In the genomic region with DNA sequence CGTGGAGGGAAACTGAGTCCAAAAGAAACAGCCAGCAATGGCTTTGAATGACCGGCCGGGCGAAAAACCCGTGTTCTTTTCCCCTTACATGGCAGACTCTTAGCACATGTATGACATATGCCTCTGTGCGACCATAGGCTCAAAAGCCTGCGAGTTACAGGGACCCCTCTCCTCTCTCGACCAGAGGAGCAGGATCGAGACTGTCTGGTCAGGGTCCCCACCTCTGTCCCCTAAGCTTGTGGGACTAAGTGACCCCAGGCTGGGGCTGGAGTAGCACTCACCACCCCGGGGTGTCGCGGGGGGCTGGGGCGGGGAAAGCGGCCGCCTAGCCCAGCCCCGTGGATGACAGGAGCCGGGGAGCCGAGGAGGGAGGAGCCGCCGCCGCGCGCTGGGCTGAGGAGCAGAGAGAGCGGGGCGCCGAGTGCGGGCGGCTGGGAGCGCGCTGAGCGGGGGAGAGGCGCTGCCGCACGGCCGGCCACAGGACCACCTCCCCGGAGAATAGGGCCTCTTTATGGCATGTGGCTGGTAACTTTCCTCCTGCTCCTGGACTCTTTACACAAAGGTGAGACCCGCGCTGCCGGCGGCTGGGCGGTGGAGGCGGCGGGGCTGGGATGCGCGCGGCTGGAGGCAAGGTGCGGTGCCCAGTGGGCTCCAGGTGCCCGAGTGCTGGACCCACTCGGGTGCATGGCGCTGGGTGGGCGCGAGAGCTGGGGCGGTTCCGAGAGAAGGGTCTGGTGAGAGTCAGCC, we compare ENCODE assay signal across 9 mouse cellular contexts. TPM values are rescaled to one million over a fixed set of nuclear protein-coding genes. Genes with fewer than 3 reads are reported as not detected.
DNase-seq lines count a peak whose midpoint lies in the region; ATAC-seq and TF ChIP-seq lines count a peak whose summit lies in the region.
"Had no signal": no experiment of that assay in that cellular context is flagged by ENCODE, and none has a peak within 500 bp of the region (broad histone marks: within the 10 kb centered on the region; RNA-seq: fewer than 3 reads in every experiment).

No protein-coding gene starts in this region.

- dilution Hi-C loops in CH12.LX (cut with MboI; ENCODE audit: extremely low pct_ligation_motif_present, extremely low pct_unique_long_range_greater_than_20kb, low sequenced_read_pairs): no loop called here

- no peak overlapping the region; the same call in 1 of the 2 replicates for H3K27ac ChIP-seq in heart, embryonic 10.5 days
- no peak overlapping the region for H3K27ac ChIP-seq in CH12.LX (ENCODE audit: insufficient read depth, low read depth)
- no peak overlapping the region for H3K27ac ChIP-seq in intestine, embryonic 16.5 days (ENCODE audit: low read length)
- H3K27ac ChIP-seq in midbrain, embryonic 15.5 days: peak overlapping the region; percentile 81

- peaks cover 90% of the 10 kb centered on the region for H3K27me3 ChIP-seq in heart, embryonic 10.5 days (ENCODE audit: insufficient read depth, poor library complexity, severe bottlenecking)
- H3K27me3 ChIP-seq in CH12.LX (replicated peaks): no peaks in the 10 kb centered on the region
- H3K27me3 ChIP-seq in intestine, embryonic 16.5 days (replicated peaks; ENCODE audit: control insufficient read depth, insufficient read depth, low read length): peaks cover 43% of the 10 kb centered on the region
- H3K27me3 ChIP-seq in midbrain, embryonic 15.5 days (replicated peaks): 0 out of 2 replicates have a peak, but pooled peaks cover 7% of the 10 kb centered on the region

- H3K9me3 ChIP-seq in heart, embryonic 10.5 days: no peaks in the 10 kb centered on the region
- H3K9me3 ChIP-seq in CH12.LX (replicated peaks; ENCODE audit: low read length): no peaks in the 10 kb centered on the region
- H3K9me3 ChIP-seq in intestine, embryonic 16.5 days (ENCODE audit: control insufficient read depth, low read length): no peaks in the 10 kb centered on the region
- H3K9me3 ChIP-seq in midbrain, embryonic 15.5 days: no peaks in the 10 kb centered on the region

- 1% methylated on average over 49 of the region's 54 CpGs for WGBS in heart, embryonic 10.5 days
- 1% methylated on average over 49 of the region's 54 CpGs for WGBS in intestine, embryonic 16.5 days
- 3% methylated on average over 54 of the region's 54 CpGs for WGBS in midbrain, embryonic 15.5 days

- H3K4me3 ChIP-seq in heart, embryonic 10.5 days: peak overlapping the region; percentile 60
- H3K4me3 ChIP-seq in CH12.LX (replicated peaks in 1 of 3; ENCODE audit: low read depth in 2 of 3, low read length in 2 of 3, poor library complexity in 1 of 3): no peak overlapping the region
- H3K4me3 ChIP-seq in intestine, embryonic 16.5 days (ENCODE audit: low read length): peak overlapping the region; percentile 45
- H3K4me3 ChIP-seq in midbrain, embryonic 15.5 days: peak overlapping the region; percentile 71
- H3K4me3 ChIP-seq: erythroblast, embryonic 14.5 days had no signal

- peaks cover 26% of the 10 kb centered on the region for H3K4me1 ChIP-seq in heart, embryonic 10.5 days
- H3K4me1 ChIP-seq in CH12.LX (ENCODE audit: control insufficient read depth in 1 of 2, insufficient read depth in 2 of 2): peaks cover 5 to 37% of the 10 kb centered on the region in 2 experiments; a peak in 3 of 4 replicates
- H3K4me1 ChIP-seq in intestine, embryonic 16.5 days (ENCODE audit: control insufficient read depth, insufficient read depth, low read length): peaks cover 9% of the 10 kb centered on the region
- H3K4me1 ChIP-seq in midbrain, embryonic 15.5 days: peaks cover 43% of the 10 kb centered on the region

- 0 out of 2 replicates have a peak, but pooled peaks have one; percentile 21 for ATAC-seq in intestine, embryonic 16.5 days
- ATAC-seq in midbrain, embryonic 15.5 days (replicated peaks): peak; percentile 59; the same call in 1 of the 2 replicates
- ATAC-seq in erythroblast, adult 5-6 weeks (replicated peaks; ENCODE audit: low FRiP score, poor library complexity, severe bottlenecking): no peak

- TF ChIP-seq RAD21 in CH12.LX (IDR thresholded peaks at IDR 0.05; ENCODE audit: low read depth, low read length): no peak

- no peak for TF ChIP-seq POLR2A in CH12.LX (IDR thresholded peaks at IDR 0.05; ENCODE audit: low read depth, low read length)

- in situ Hi-C loops in CH12.LX (cut with MboI; ENCODE audit: low pct_ligation_motif_present, low pct_unique_long_range_greater_than_20kb, low sequenced_read_pairs): no loop called here

- H3K9ac ChIP-seq in CH12.LX (ENCODE audit: insufficient read depth, low read depth): no peak overlapping the region
- H3K9ac ChIP-seq in intestine, embryonic 16.5 days (ENCODE audit: low read depth, low read length): peak overlapping the region; percentile 31; the same call in 1 of the 2 replicates
- peak overlapping the region; percentile 76 for H3K9ac ChIP-seq in midbrain, embryonic 15.5 days

- no peaks in the 10 kb centered on the region for H3K36me3 ChIP-seq in heart, embryonic 10.5 days
- H3K36me3 ChIP-seq in CH12.LX (replicated peaks in 1 of 2; ENCODE audit: control insufficient read depth in 1 of 2, insufficient read depth in 1 of 2, low read length in 1 of 2): no peaks in the 10 kb centered on the region
- H3K36me3 ChIP-seq in intestine, embryonic 16.5 days (ENCODE audit: control insufficient read depth, insufficient read depth, low read length): no peaks in the 10 kb centered on the region
- H3K36me3 ChIP-seq in midbrain, embryonic 15.5 days (replicated peaks): no peaks in the 10 kb centered on the region

- TF ChIP-seq EP300 in CH12.LX (IDR thresholded peaks at IDR 0.05; ENCODE audit: low read length): no peak

- no peak for TF ChIP-seq CTCF in CH12.LX (conservative IDR thresholded peaks at IDR 0.05 in 1 of 2, IDR thresholded peaks at IDR 0.05 in 1 of 2; ENCODE audit: low read depth in 2 of 2, low read length in 2 of 2)

- no peak for DNase-seq in heart, embryonic 10.5 days (ENCODE audit: low spot score)
- no peak for DNase-seq in heart, adult 11 months
- DNase-seq in CH12.LX (ENCODE audit: extremely low read depth): no peak
- peak; percentile 44 for DNase-seq in embryo, embryonic 10.5 days (ENCODE audit: low spot score)
- no peak for DNase-seq in yolk sac, embryonic 10.5 days (ENCODE audit: low spot score)

- H3K4me2 ChIP-seq in CH12.LX (ENCODE audit: insufficient read depth, low read depth, poor library complexity, severe bottlenecking): peak overlapping the region; percentile 11; the same call in 1 of the 2 replicates
- peak overlapping the region; percentile 60 for H3K4me2 ChIP-seq in intestine, embryonic 16.5 days (ENCODE audit: low read depth, low read length)
- peak overlapping the region; percentile 86 for H3K4me2 ChIP-seq in midbrain, embryonic 15.5 days

- no peaks in the 10 kb centered on the region for H3K79me2 ChIP-seq in CH12.LX (replicated peaks; ENCODE audit: control insufficient read depth, extremely low read depth, insufficient read depth, poor library complexity, severe bottlenecking)

TF ChIP-seq in CH12.LX, 34 proteins besides CTCF, POLR2A, EP300 and RAD21:
- TF ChIP-seq KAT2A (IDR thresholded peaks at IDR 0.05; ENCODE audit: insufficient replicate concordance, low read length): no peak
- TF ChIP-seq MAZ (IDR thresholded peaks at IDR 0.05; ENCODE audit: low read depth, low read length): no peak
- no peak for TF ChIP-seq BHLHE40 (IDR thresholded peaks at IDR 0.05; ENCODE audit: low read depth, low read length)
- TF ChIP-seq USF2 (conservative IDR thresholded peaks at IDR 0.05; ENCODE audit: low read depth, low read length): no peak
- no peak for TF ChIP-seq TCF12 (IDR thresholded peaks at IDR 0.05; ENCODE audit: low read depth, low read length)
- no peak for TF ChIP-seq USF1 (IDR thresholded peaks at IDR 0.05; ENCODE audit: low read depth, low read length)
- no peak for TF ChIP-seq SIN3A (IDR thresholded peaks at IDR 0.05; ENCODE audit: low read length)
- no peak for TF ChIP-seq ZKSCAN1 (IDR thresholded peaks at IDR 0.05; ENCODE audit: borderline replicate concordance, low read depth, low read length)
- no peak for TF ChIP-seq PAX5 (IDR thresholded peaks at IDR 0.05; ENCODE audit: low read length)
- TF ChIP-seq NRF1 (IDR thresholded peaks at IDR 0.05; ENCODE audit: low read depth, low read length): no peak
- TF ChIP-seq POLR2AphosphoS2 (IDR thresholded peaks at IDR 0.05; ENCODE audit: low read depth, low read length): no peak
- no peak for TF ChIP-seq ETS1 (conservative IDR thresholded peaks at IDR 0.05; ENCODE audit: low read depth, low read length)

RNA-seq across cellular contexts. Expression of a gene that starts 3.7 kb away (rescaled TPM):
- 0.14 TPM in 2 replicates for polyA plus RNA-seq in heart, embryonic 10.5 days (2016; fragmentation: Nextera tagmentation; extraction: Ambion mirVana)
- total RNA-seq in CH12.LX (2012; rRNA removed) (not detected in 2 replicates), CH12.LX (2014; rRNA removed) (not detected in 2 replicates)
- not detected in 2 replicates for polyA plus RNA-seq in CH12.LX (2012; ENCODE audit: insufficient read length, low read depth)
- polyA plus RNA-seq in intestine, embryonic 16.5 days (2015; fragmentation: Nextera tagmentation; extraction: Ambion mirVana): 0.29 and 0.33 TPM in 2 replicates
- polyA plus RNA-seq in midbrain, embryonic 15.5 days (2015; fragmentation: Nextera tagmentation; extraction: Ambion mirVana): 18.4 and 19.6 TPM in 2 replicates
- not detected in 2 replicates for total RNA-seq in erythroblast, adult 5-6 weeks (2015; ENCODE audit: low replicate concordance)
- total RNA-seq in erythroblast, adult 5-6 weeks (2017; ENCODE audit: low replicate concordance): not detected in 2 replicates
- polyA plus RNA-seq: erythroblast, embryonic 14.5 days had no signal

RNA-seq across cellular contexts. Expression of a gene that starts 30.7 kb away (rescaled TPM):
- polyA plus RNA-seq in heart, embryonic 10.5 days (2016; fragmentation: Nextera tagmentation; extraction: Ambion mirVana): 0.71 and 1.2 TPM in 2 replicates
- total RNA-seq in CH12.LX (2012; rRNA removed) (not detected in 2 replicates), CH12.LX (2014; rRNA removed) (not detected in 2 replicates)
- polyA plus RNA-seq in CH12.LX (2012; ENCODE audit: insufficient read length, low read depth): not detected in 2 replicates
- polyA plus RNA-seq in intestine, embryonic 16.5 days (2015; fragmentation: Nextera tagmentation; extraction: Ambion mirVana): 2.2 and 3.1 TPM in 2 replicates
- polyA plus RNA-seq in midbrain, embryonic 15.5 days (2015; fragmentation: Nextera tagmentation; extraction: Ambion mirVana): 10.4 and 11.4 TPM in 2 replicates
- not detected in 2 replicates for total RNA-seq in erythroblast, adult 5-6 weeks (2015; ENCODE audit: low replicate concordance)
- total RNA-seq in erythroblast, adult 5-6 weeks (2017; ENCODE audit: low replicate concordance): not detected in 2 replicates
- polyA plus RNA-seq: erythroblast, embryonic 14.5 days had no signal

Comparison
In these comparisons a context has a peak if more than half of its experiments do, and no peak if none do; other contexts are left out.
1. H3K4me3 ChIP-seq: peak in heart, embryonic 10.5 days (single experiment), intestine, embryonic 16.5 days (single experiment) and midbrain, embryonic 15.5 days (single experiment); none in CH12.LX (0 of 3).
2. H3K4me2 ChIP-seq: peak in every context shown above with its lines; median percentile 86 in midbrain, embryonic 15.5 days; 60 in intestine, embryonic 16.5 days; 11 in CH12.LX.
3. RNA of a gene that starts 3.7 kb away (polyA plus RNA-seq): 18.4 to 19.6 TPM in midbrain, embryonic 15.5 days; 0.29 to 0.33 TPM in intestine, embryonic 16.5 days, 0.14 TPM in heart, embryonic 10.5 days and not detected in CH12.LX; every median in the first group is over 10 times any median in the second.